Mouse (Mus musculus): ENCODE data around the gene Olfr267. TPM values are rescaled to one million over a fixed set of nuclear protein-coding genes. Genes with fewer than 3 reads are reported as not detected.
A peak's percentile ranks its signal among the peaks of the same experiment; 100 is the strongest.

Olfr267 gene
- total RNA-seq (2015) (0.16 TPM in 1 of 2 replicates, not detected in the other), total RNA-seq (2017) (not detected in 2 replicates)

DNA sequence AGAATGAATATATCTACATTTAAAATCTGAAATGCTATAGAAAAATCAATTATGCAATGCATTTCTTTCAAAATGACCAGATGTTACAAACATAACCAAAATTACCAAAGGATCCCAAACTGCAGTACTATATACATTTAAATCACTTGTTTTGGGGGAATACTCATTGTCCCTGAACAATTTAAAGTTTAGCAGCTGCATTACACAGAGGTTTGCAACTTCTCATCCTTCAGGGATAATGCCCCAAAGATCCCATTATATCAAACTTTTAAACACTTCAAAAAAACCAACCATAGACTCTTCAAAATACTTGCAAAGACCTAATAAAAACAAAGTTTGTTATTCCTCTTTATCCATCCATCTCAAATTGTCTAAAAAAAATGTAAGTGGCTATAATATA, at the start of gene Olfr267:
TSS of gene Olfr267 (minus strand) at position 101 of the 400 bp plus-strand sequence.
- no peak for ATAC-seq (ENCODE audit: poor library complexity, severe bottlenecking)

- ATAC-seq (ENCODE audit: poor library complexity, severe bottlenecking) = no peak
Observed at GRCm38 (mm10) chr4:58832908-58833307, 45.4 kb upstream of the Olfr267 start.

DNA sequence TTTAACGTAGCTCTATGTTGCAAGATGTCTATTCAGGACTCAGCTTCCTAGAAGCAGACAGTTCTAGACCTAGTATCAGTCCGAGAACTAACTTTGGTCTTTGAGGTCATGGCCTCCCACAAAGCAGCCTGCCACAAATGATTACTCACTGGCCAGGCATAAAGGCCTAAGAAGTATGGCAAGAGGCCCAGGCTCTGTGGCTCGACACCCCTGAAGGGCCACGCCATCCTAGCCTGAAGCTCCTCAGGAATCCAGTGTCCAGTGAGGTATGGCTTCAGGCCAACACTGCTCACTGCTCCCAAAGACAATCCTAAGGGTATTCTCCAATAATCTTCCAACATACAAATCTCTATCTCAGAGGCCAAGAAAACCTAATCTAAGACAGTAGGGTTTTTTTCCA, 38.4 kb upstream of the Olfr267 start:
- ATAC-seq (ENCODE audit: poor library complexity, severe bottlenecking) = no peak

DNA sequence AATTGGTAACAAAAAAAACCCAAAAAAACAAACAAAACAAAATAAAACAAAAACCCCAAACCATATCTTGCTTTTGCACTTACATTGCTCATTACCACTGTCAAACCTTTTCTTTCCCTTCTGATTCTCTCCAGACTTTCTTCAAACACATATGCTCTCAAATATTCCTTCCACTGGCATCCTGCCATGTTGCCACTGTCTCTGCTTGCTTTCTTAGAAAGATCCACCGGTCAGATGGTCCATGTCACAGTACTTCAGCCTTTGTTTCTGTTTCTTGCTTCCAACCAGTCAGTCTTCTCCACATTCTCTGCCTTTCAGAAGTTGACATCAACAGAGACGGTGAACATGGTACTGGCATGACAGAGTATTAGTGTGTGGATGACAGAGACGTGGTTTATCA, 857 bp downstream of the Olfr267 start:
- no peak for ATAC-seq (ENCODE audit: poor library complexity, severe bottlenecking)

DNA sequence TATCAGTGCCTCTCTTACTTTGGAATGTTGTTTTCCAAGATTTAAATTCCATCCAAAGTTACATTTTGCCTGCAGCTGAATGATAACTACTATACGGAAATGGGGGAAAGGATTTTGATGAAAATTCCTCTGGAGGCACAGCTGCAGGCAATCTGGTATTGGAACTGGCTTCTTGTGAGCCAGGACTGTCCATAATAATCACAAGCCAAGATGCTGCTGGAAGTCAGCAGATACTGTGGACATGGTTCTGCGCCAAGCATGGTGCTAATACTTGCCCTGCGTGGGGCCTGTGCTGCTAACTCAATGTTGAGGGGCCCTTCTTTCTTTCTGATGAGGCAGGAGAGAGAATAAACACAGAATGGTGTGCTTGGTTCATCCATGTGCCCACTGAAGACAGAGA, 24.1 kb downstream of the Olfr267 start:
- ATAC-seq (ENCODE audit: poor library complexity, severe bottlenecking) = no peak

- no peak for ATAC-seq (ENCODE audit: poor library complexity, severe bottlenecking)
Observed at GRCm38 (mm10) chr4:58749510-58749909, 38.0 kb downstream of the Olfr267 start.

DNA sequence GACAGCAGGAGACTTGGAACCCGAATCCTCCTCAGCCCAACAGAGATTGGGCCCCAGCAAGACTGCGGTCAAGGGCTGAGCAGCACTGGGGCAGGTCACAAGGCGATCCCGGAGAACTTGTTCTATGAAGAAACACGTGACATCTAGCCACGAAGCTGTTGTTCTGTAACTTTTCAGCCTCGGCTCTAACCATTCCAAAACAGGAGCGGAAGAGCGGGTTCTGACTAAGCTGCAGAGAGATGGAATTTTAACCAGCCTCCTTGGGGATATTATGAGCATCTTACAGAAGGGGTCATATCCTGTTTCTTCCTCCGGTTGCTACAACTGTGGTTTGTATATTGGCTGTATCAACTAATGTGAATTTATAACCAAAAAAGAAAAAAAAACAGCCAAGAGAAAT, 38.4 kb downstream of the Olfr267 start:
- no peak for ATAC-seq (ENCODE audit: poor library complexity, severe bottlenecking)

DNA sequence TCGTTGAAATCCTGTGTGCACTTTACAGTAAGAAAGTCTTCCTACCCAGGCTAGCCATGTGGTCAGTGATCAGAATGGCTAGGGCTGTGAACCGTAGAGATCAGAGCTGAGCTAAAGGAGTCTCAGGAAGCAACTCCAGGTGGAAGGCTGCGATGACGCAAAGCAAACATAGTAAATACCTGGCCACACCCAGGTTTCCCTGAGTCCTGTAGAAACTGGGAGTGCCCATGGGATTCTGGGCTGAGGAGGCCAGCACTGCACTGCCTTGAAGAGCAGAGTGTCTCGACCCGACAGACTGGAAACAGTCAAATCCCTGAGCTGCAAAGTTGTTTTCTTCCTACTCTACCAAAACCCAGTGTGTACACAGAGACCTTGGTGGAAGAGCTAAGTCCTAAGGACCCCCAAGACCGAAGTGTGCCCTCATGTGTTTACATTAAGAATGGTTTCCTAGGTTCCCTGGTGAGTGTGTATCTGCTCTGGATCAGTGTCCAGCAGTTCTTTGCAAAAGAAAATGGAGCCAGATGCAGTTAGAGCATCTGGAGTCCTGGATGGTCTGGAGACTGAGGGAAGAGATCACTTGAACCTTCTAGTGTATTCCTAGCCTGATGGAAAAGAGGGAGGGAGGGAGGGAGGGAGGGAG, 41.8 kb downstream of the Olfr267 start:
- ATAC-seq (ENCODE audit: poor library complexity, severe bottlenecking) = no peak

GRCm38 (mm10) chr4:58736867-58737633, 50.5 kb downstream of the Olfr267 start:
- peak; percentile 24; the same call in 1 of the 2 replicates for ATAC-seq (ENCODE audit: poor library complexity, severe bottlenecking)

Other genes starting within 250 kb of the Olfr267 start
- gene Lpar1, start 233.8 kb downstream of the Olfr267 start, total RNA-seq (2015) = 0.05 and 0.80 TPM in 2 replicates
- 0.04 TPM in 1 of 2 replicates, not detected in the other for gene Lpar1, start 233.8 kb downstream of the Olfr267 start, total RNA-seq (2017)
- 48.3 and 76.1 TPM in 2 replicates for gene Ecpas, start 125.0 kb upstream of the Olfr267 start, total RNA-seq (2015)
- 42.4 and 43.3 TPM in 2 replicates for gene Ecpas, start 125.0 kb upstream of the Olfr267 start, total RNA-seq (2017)
- gene Zkscan16, start 155.9 kb upstream of the Olfr267 start, total RNA-seq (2015) = not detected in 2 replicates
- not detected in 2 replicates for gene Zkscan16, start 155.9 kb upstream of the Olfr267 start, total RNA-seq (2017)
- 33.1 and 36.4 TPM in 2 replicates for gene Ptgr1, start 199.4 kb upstream of the Olfr267 start, total RNA-seq (2015)
- gene Ptgr1, start 199.4 kb upstream of the Olfr267 start, total RNA-seq (2017) = 25.7 and 29.0 TPM in 2 replicates
- gene Dnajc25, start 207.3 kb upstream of the Olfr267 start, total RNA-seq (2015) = 11.2 and 11.8 TPM in 2 replicates
- gene Dnajc25, start 207.3 kb upstream of the Olfr267 start, total RNA-seq (2017) = 13.0 and 14.6 TPM in 2 replicates
- not detected in 2 replicates for gene Gm20503, start 215.5 kb upstream of the Olfr267 start, total RNA-seq (2015)
- gene Gm20503, start 215.5 kb upstream of the Olfr267 start, total RNA-seq (2017) = not detected in 2 replicates
- gene Gng10, start 247.4 kb upstream of the Olfr267 start, total RNA-seq (2015) = 266 and 325 TPM in 2 replicates
- 179 and 182 TPM in 2 replicates for gene Gng10, start 247.4 kb upstream of the Olfr267 start, total RNA-seq (2017)